Mouse (Mus musculus) liver, postnatal 0 days (tissue): ENCODE data around the gene Nid1. TPM values are rescaled to one million over a fixed set of nuclear protein-coding genes. Genes with fewer than 3 reads are reported as not detected.

Experiments used
- ATAC-seq: fragments of 200-750 bp; cut with Nextera tagmentation; 2 replicates; pipeline ENCODE4 v1.8.0; 2017; ENCODE audit warnings: mild to moderate bottlenecking, moderate library complexity
- DNase-seq: peaks from one replicate; pipeline ENCODE4 v3.0.0-alpha.2; 2016
- H3K27ac ChIP-seq: fragments of 300-500 bp; sonication (generic); 2 replicates; pipeline ENCODE4 v1.5.1; 2014; ENCODE audit warnings: antibody characterized with exemption, moderate library complexity, mild to moderate bottlenecking, low read depth
- H3K27me3 ChIP-seq: fragments of 300-500 bp; sonication (generic); 2 replicates; pipeline ENCODE4 v1.6.1; 2014; ENCODE audit warnings: low read length, control low read depth, mixed read lengths; ENCODE audit not compliant: insufficient read depth
- H3K36me3 ChIP-seq: fragments of 300-500 bp; sonication (generic); replicated peaks from 2 replicates; pipeline ENCODE4 v1.6.1; 2014; ENCODE audit warnings: mild to moderate bottlenecking, control low read depth, low read length, moderate library complexity, mixed read lengths; ENCODE audit not compliant: insufficient read depth
- H3K4me1 ChIP-seq: fragments of 300-500 bp; sonication (generic); 2 replicates; pipeline ENCODE4 v1.6.1; 2014; ENCODE audit warnings: antibody characterized with exemption, mild to moderate bottlenecking, control low read depth; ENCODE audit not compliant: insufficient read depth
- H3K4me2 ChIP-seq: fragments of 300-500 bp; sonication (generic); 2 replicates; pipeline ENCODE4 v1.6.1; 2014; ENCODE audit warnings: low read depth, mild to moderate bottlenecking, low read length, moderate library complexity, mixed read lengths
- H3K4me3 ChIP-seq: fragments of 300-500 bp; sonication (generic); 2 replicates; pipeline ENCODE4 v1.5.1; 2014; ENCODE audit warnings: low read depth, low read length
- H3K9ac ChIP-seq: fragments of 300-500 bp; sonication (generic); replicated peaks from 2 replicates; pipeline ENCODE4 v1.6.1; 2014; ENCODE audit warnings: mild to moderate bottlenecking, moderate library complexity
- H3K9me3 ChIP-seq: fragments of 300-500 bp; sonication (generic); 2 replicates; pipeline ENCODE4 v1.6.1; 2016; ENCODE audit warnings: mild to moderate bottlenecking, control low read depth, low read length, mixed read lengths
- CTCF ChIP-seq: sonication (generic); IDR thresholded peaks from 2 replicates; pipeline ENCODE4 v1.5.1; 2016; ENCODE audit warnings: antibody characterized with exemption, low read depth
- EP300 ChIP-seq: IDR thresholded peaks from 2 replicates; pipeline ENCODE4 v1.6.1; 2016; ENCODE audit warnings: antibody characterized with exemption, low read depth, mild to moderate bottlenecking
- WGBS: fragments of 180-500 bp; shearing (Covaris S2); extraction: QIAGEN DNeasy Blood & Tissue Kit; methylation state at CpG from one replicate; pipeline ENCODE4 v1.1.7; 2014; ENCODE audit not compliant: insufficient replicate concordance; 5-methylcytosine and 5-hydroxymethylcytosine counted together
- polyA plus RNA-seq: library from polyadenylated mRNA; unstranded; fragments of >200 nt; fragmentation: Nextera tagmentation; extraction: Ambion mirVana; gene quantifications from 2 replicates; pipeline ENCODE4 v1.2.1, GENCODE M21; 2015

Nid1 gene
- polyA plus RNA-seq, 1 experiment from 2014 or later: 17.9 TPM

- 68% methylated on average over 2 of the region's 2 CpGs for WGBS
- H3K27ac ChIP-seq: no peak overlapping the region
- ATAC-seq (no peak), DNase-seq (no peak)
- no peak overlapping the region for H3K4me2 ChIP-seq
- H3K9me3 ChIP-seq: no peaks in the 10 kb centered on the region
- no peak overlapping the region for H3K9ac ChIP-seq
- no peak for TF ChIP-seq EP300
- no peak for TF ChIP-seq CTCF
- H3K4me3 ChIP-seq: no peak overlapping the region
- H3K4me1 ChIP-seq: no peaks in the 10 kb centered on the region
- H3K36me3 ChIP-seq: peaks cover 16% of the 10 kb centered on the region
- no peaks in the 10 kb centered on the region for H3K27me3 ChIP-seq
Observed at GRCm38 (mm10) chr13:13484883-13485282, 47.5 kb downstream of the Nid1 start.

- peaks cover 20% of the 10 kb centered on the region for H3K36me3 ChIP-seq
- H3K4me3 ChIP-seq: no peak overlapping the region
- no peak for ATAC-seq
- H3K4me2 ChIP-seq: no peak overlapping the region
- no peaks in the 10 kb centered on the region for H3K9me3 ChIP-seq
- no peaks in the 10 kb centered on the region for H3K4me1 ChIP-seq
- no peak overlapping the region for H3K27ac ChIP-seq
- H3K27me3 ChIP-seq: no peaks in the 10 kb centered on the region
- 80% methylated on average over 4 of the region's 4 CpGs for WGBS
- no peak for TF ChIP-seq EP300
- no peak for TF ChIP-seq CTCF
- no peak for DNase-seq
- H3K9ac ChIP-seq: no peak overlapping the region
Observed at GRCm38 (mm10) chr13:13485682-13486081, 48.3 kb downstream of the Nid1 start.

- TF ChIP-seq EP300 (no peak), CTCF (no peak)
- Histone ChIP-seq H3K4me3 (no peak overlapping the region), H3K4me1 (no peaks in the 10 kb centered on the region), H3K9me3 (no peaks in the 10 kb centered on the region), H3K4me2 (no peak overlapping the region), H3K27me3 (no peaks in the 10 kb centered on the region), H3K27ac (no peak overlapping the region), H3K9ac (no peak overlapping the region), H3K36me3 (peaks cover 17% of the 10 kb centered on the region)
- DNase-seq (no peak), ATAC-seq (no peak)
- whole genome bisulfite sequencing: 71% methylated on average over 1 of the region's 1 CpGs
Observed at GRCm38 (mm10) chr13:13487851-13488250, 50.5 kb downstream of the Nid1 start.

GRCm38 (mm10) chr13:13489861-13490260 is 52.5 kb downstream of the Nid1 start:
- Histone ChIP-seq H3K27me3 (no peaks in the 10 kb centered on the region), H3K27ac (no peak overlapping the region), H3K36me3 (peaks cover 13% of the 10 kb centered on the region; the same call in 1 of the 2 replicates), H3K4me2 (no peak overlapping the region), H3K4me3 (no peak overlapping the region), H3K4me1 (no peaks in the 10 kb centered on the region), H3K9ac (no peak overlapping the region), H3K9me3 (no peaks in the 10 kb centered on the region)
- TF ChIP-seq EP300: no peak
- TF ChIP-seq CTCF: no peak
- DNase-seq: no peak
- ATAC-seq: no peak
- 85% methylated on average over 5 of the region's 5 CpGs for WGBS

GRCm38 (mm10) chr13:13492151-13492550 is 54.8 kb downstream of the Nid1 start:
- WGBS: 62% methylated on average over 2 of the region's 2 CpGs
- Histone ChIP-seq H3K4me2 (no peak overlapping the region), H3K9me3 (no peaks in the 10 kb centered on the region), H3K9ac (no peak overlapping the region), H3K27me3 (no peaks in the 10 kb centered on the region), H3K4me1 (no peaks in the 10 kb centered on the region), H3K4me3 (no peak overlapping the region), H3K27ac (no peak overlapping the region), H3K36me3 (peaks cover 16% of the 10 kb centered on the region; the same call in 1 of the 2 replicates)
- TF ChIP-seq CTCF: no peak
- no peak for DNase-seq
- ATAC-seq: no peak

- no peak for DNase-seq
- Histone ChIP-seq H3K4me3 (no peak overlapping the region), H3K4me1 (no peaks in the 10 kb centered on the region), H3K4me2 (no peak overlapping the region), H3K36me3 (peaks cover 14% of the 10 kb centered on the region; the same call in 1 of the 2 replicates), H3K27me3 (no peaks in the 10 kb centered on the region), H3K9ac (no peak overlapping the region), H3K27ac (no peak overlapping the region), H3K9me3 (no peaks in the 10 kb centered on the region)
- WGBS: 70% methylated on average over 3 of the region's 3 CpGs
- TF ChIP-seq EP300 (no peak), CTCF (no peak)
- ATAC-seq: no peak
Observed at GRCm38 (mm10) chr13:13493517-13493916, 56.2 kb downstream of the Nid1 start.

- no peak overlapping the region for H3K4me3 ChIP-seq
- DNase-seq (no peak), ATAC-seq (no peak)
- WGBS: 66% methylated on average over 2 of the region's 2 CpGs
- H3K4me2 ChIP-seq: no peak overlapping the region
- TF ChIP-seq CTCF: no peak
- TF ChIP-seq EP300: no peak
- H3K36me3 ChIP-seq: peaks cover 24% of the 10 kb centered on the region
- H3K9ac ChIP-seq: no peak overlapping the region
- H3K4me1 ChIP-seq: no peaks in the 10 kb centered on the region
- no peaks in the 10 kb centered on the region for H3K27me3 ChIP-seq
- H3K9me3 ChIP-seq: no peaks in the 10 kb centered on the region
- no peak overlapping the region for H3K27ac ChIP-seq
Observed at GRCm38 (mm10) chr13:13498022-13498421, 60.7 kb downstream of the Nid1 start.
